Mouse (Mus musculus) limb, embryonic 10.5 days (tissue): ENCODE measurements around the gene Sugct. TPM values are rescaled to one million over a fixed set of nuclear protein-coding genes. Genes with fewer than 3 reads are reported as not detected.

ENCODE experiments used
- DNase-seq: peaks from one replicate; pipeline ENCODE4 v3.0.0-alpha.2; 2017; ENCODE audit warnings: low spot score
- H3K27ac ChIP-seq: fragments of 300-500 bp; sonication (generic); 2 replicates; pipeline ENCODE4 v1.5.1; 2016; ENCODE audit warnings: mild to moderate bottlenecking
- H3K27me3 ChIP-seq: fragments of 300-500 bp; sonication (generic); 2 replicates; pipeline ENCODE4 v1.6.1; 2016; ENCODE audit warnings: low read depth, mild to moderate bottlenecking; ENCODE audit not compliant: poor library complexity, severe bottlenecking
- H3K36me3 ChIP-seq: fragments of 300-500 bp; sonication (generic); 2 replicates; pipeline ENCODE4 v1.6.1; 2016; ENCODE audit warnings: mild to moderate bottlenecking, moderate library complexity
- H3K4me1 ChIP-seq: fragments of 300-500 bp; sonication (generic); 2 replicates; pipeline ENCODE4 v1.6.1; 2016
- H3K4me3 ChIP-seq: fragments of 300-500 bp; sonication (generic); 2 replicates; pipeline ENCODE4 v1.5.1; 2016; ENCODE audit warnings: mild to moderate bottlenecking, moderate library complexity
- H3K9me3 ChIP-seq: fragments of 300-500 bp; sonication (generic); replicated peaks from 2 replicates; pipeline ENCODE4 v1.6.1; 2016; ENCODE audit warnings: mild to moderate bottlenecking
- WGBS: fragments of 180-500 bp; shearing (Covaris S2); methylation state at CpG from one replicate; pipeline ENCODE4 v1.1.7; 2016; 5-methylcytosine and 5-hydroxymethylcytosine counted together
- polyA plus RNA-seq: library from polyadenylated mRNA; unstranded; fragments of >200 nt; fragmentation: Nextera tagmentation; extraction: Ambion mirVana; gene quantifications from 2 replicates; pipeline ENCODE4 v1.2.1, GENCODE M21; 2016

The Sugct gene
- polyA plus RNA-seq, 1 experiment from 2014 or later: 3.6 TPM

DNA sequence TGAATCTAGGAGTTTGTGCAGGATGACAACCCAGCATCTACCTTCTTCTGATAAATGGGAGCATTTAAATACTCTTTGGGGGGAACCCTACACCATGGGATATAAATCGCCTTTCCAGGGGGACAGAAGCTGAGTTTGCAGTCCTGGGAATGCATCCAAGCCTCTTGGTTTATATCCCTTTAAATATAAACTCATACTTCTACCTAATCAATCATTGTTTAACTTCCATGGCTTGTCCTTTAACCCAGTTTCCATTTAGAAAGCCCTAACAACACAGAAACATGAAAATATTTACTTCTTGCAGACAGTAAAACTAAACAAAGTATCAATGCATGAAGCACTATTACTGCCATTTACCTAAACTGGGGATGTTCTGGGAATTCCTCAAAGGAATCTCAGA lies 3.9 kb downstream of the Sugct start:
- no peak for DNase-seq
- WGBS: 81% methylated on average over 1 of the region's 1 CpGs

GRCm38 (mm10) chr13:17690686-17691085 lies 4.7 kb downstream of the Sugct start:
- no peaks in the 10 kb centered on the region for H3K36me3 ChIP-seq
- H3K27me3 ChIP-seq: no peaks in the 10 kb centered on the region
- H3K4me3 ChIP-seq: no peak overlapping the region
- no peak for DNase-seq
- H3K27ac ChIP-seq: no peak overlapping the region
- no peaks in the 10 kb centered on the region for H3K4me1 ChIP-seq
- no peaks in the 10 kb centered on the region for H3K9me3 ChIP-seq

More for the DNA sequence above, 3.9 kb downstream of the Sugct start:
- H3K4me3 ChIP-seq: no peak overlapping the region
- no peak overlapping the region for H3K27ac ChIP-seq
- no peaks in the 10 kb centered on the region for H3K9me3 ChIP-seq
- H3K36me3 ChIP-seq: no peaks in the 10 kb centered on the region
- H3K4me1 ChIP-seq: 0 out of 2 replicates have a peak, but pooled peaks cover 5% of the 10 kb centered on the region
- no peaks in the 10 kb centered on the region for H3K27me3 ChIP-seq

GRCm38 (mm10) chr13:17689461-17689860 lies 5.9 kb downstream of the Sugct start:
- H3K27me3 ChIP-seq: no peaks in the 10 kb centered on the region
- H3K36me3 ChIP-seq: no peaks in the 10 kb centered on the region
- no peaks in the 10 kb centered on the region for H3K9me3 ChIP-seq
- H3K27ac ChIP-seq: no peak overlapping the region
- no peaks in the 10 kb centered on the region for H3K4me1 ChIP-seq
- no peak overlapping the region for H3K4me3 ChIP-seq
- DNase-seq: no peak

GRCm38 (mm10) chr13:17671122-17671521 lies 24.2 kb downstream of the Sugct start:
- no peaks in the 10 kb centered on the region for H3K4me1 ChIP-seq
- H3K4me3 ChIP-seq: no peak overlapping the region
- DNase-seq: no peak
- no peaks in the 10 kb centered on the region for H3K9me3 ChIP-seq
- no peak overlapping the region for H3K27ac ChIP-seq
- no peaks in the 10 kb centered on the region for H3K36me3 ChIP-seq
- 89% methylated on average over 1 of the region's 1 CpGs for WGBS
- no peaks in the 10 kb centered on the region for H3K27me3 ChIP-seq

DNA sequence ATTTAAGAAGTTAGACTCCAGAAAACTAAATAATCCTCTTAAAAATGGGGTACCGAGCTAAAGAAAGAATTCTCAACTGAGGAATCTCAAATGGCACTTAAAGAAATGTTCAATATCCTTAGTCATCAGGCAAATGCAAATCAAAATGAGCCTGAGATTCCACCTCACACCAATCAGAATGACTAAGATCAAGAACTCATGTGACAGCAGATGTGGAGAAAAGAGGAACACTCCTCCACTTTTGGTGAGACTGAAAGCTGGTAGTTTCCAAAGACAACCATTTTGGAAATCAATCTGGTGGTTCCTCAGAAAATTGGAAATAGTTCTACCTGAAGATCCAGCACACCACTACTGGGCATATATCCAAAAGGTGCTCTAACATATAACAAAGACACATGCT lies 28.0 kb downstream of the Sugct start:
- Histone ChIP-seq H3K9me3 (no peaks in the 10 kb centered on the region), H3K27ac (no peak overlapping the region), H3K36me3 (no peaks in the 10 kb centered on the region), H3K4me1 (no peaks in the 10 kb centered on the region), H3K27me3 (no peaks in the 10 kb centered on the region), H3K4me3 (no peak overlapping the region)
- WGBS: 90% methylated on average over 1 of the region's 1 CpGs
- DNase-seq: no peak

DNA sequence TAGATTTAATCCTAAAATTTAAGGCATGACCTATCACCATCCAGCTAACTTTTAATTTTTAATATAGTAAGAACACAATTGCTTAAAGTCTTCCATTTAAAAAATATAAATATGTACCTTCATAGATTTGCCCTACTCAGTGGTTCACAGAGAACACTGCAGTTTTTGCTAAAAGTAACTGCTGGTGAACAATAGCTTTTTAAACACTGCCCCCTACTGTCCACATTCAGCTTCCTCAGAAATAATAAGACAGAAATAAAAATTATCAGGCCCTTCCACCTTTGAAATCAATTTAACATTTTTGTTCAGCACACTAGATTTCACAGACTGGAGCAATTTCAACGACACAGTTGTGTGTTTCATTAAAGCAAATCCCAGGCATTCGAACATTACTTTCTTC lies 53.1 kb downstream of the Sugct start:
- Histone ChIP-seq H3K4me3 (no peak overlapping the region), H3K36me3 (no peaks in the 10 kb centered on the region), H3K4me1 (no peaks in the 10 kb centered on the region), H3K27me3 (no peaks in the 10 kb centered on the region), H3K9me3 (no peaks in the 10 kb centered on the region), H3K27ac (no peak overlapping the region)
- 50% methylated on average over 2 of the region's 2 CpGs for WGBS
- DNase-seq: no peak

- no peaks in the 10 kb centered on the region for H3K27me3 ChIP-seq
- no peak overlapping the region for H3K27ac ChIP-seq
- no peaks in the 10 kb centered on the region for H3K4me1 ChIP-seq
- H3K36me3 ChIP-seq: no peaks in the 10 kb centered on the region
- no peaks in the 10 kb centered on the region for H3K9me3 ChIP-seq
- no peak overlapping the region for H3K4me3 ChIP-seq
- no peak for DNase-seq
Measured at GRCm38 (mm10) chr13:17638008-17638407, 57.3 kb downstream of the Sugct start.

GRCm38 (mm10) chr13:17627108-17627507 lies 68.2 kb downstream of the Sugct start:
- Histone ChIP-seq H3K27me3 (no peaks in the 10 kb centered on the region), H3K36me3 (no peaks in the 10 kb centered on the region), H3K9me3 (no peaks in the 10 kb centered on the region), H3K4me1 (no peaks in the 10 kb centered on the region), H3K27ac (no peak overlapping the region), H3K4me3 (no peak overlapping the region)
- DNase-seq: no peak
- WGBS: 92% methylated on average over 5 of the region's 5 CpGs

DNA sequence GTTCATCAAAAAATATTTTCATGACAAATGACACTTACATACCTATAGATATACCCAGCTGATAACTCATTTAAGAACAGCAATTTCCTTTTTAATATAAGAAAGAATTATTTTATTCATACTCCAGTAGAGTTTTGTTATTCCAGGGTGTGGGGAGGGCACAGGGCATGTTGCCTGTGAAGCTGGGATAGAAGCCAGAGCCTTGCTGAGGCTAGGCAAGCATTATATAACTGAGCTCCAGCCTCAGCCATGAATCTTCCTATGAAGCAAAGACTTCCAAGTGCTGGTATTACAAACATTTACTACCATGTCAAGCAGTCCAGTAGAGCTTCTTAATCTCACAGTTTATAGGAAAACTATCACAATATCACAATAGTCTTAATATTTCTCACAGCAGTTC lies 70.4 kb downstream of the Sugct start:
- Histone ChIP-seq H3K4me1 (no peaks in the 10 kb centered on the region), H3K9me3 (no peaks in the 10 kb centered on the region), H3K27me3 (no peaks in the 10 kb centered on the region), H3K27ac (no peak overlapping the region), H3K36me3 (no peaks in the 10 kb centered on the region), H3K4me3 (no peak overlapping the region)
- no peak for DNase-seq

GRCm38 (mm10) chr13:17606217-17606616 lies 89.1 kb downstream of the Sugct start:
- no peak overlapping the region for H3K27ac ChIP-seq
- H3K27me3 ChIP-seq: no peaks in the 10 kb centered on the region
- no peak overlapping the region for H3K4me3 ChIP-seq
- 80% methylated on average over 1 of the region's 1 CpGs for WGBS
- H3K4me1 ChIP-seq: no peaks in the 10 kb centered on the region
- H3K9me3 ChIP-seq: no peaks in the 10 kb centered on the region
- DNase-seq: no peak
- H3K36me3 ChIP-seq: no peaks in the 10 kb centered on the region

GRCm38 (mm10) chr13:17604670-17605069 lies 90.7 kb downstream of the Sugct start:
- Histone ChIP-seq H3K27me3 (no peaks in the 10 kb centered on the region), H3K27ac (no peak overlapping the region)
- WGBS: 70% methylated on average over 3 of the region's 3 CpGs

DNA sequence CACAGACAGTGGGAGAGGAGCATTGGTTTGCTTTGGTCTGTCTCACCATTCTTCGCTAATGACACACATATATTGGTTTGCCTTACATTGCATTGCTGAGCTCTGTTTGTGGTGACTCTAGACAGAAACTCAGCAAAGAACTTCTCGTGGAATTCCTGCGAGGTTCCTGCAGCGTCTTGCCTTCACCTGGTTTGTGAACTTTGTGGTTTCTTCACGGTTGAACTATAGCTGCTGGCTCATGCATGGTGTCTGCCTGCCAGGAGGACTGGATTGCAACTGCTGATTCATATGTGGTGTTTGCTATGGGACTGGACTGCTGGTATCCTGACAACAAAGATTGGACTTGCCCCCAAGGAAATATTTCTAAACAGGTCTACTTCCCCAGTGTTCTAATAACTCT lies 91.6 kb downstream of the Sugct start:
- no peak for DNase-seq
- 93% methylated on average over 5 of the region's 5 CpGs for WGBS
- no peak overlapping the region for H3K27ac ChIP-seq
- H3K4me3 ChIP-seq: no peak overlapping the region
- H3K9me3 ChIP-seq: no peaks in the 10 kb centered on the region
- H3K36me3 ChIP-seq: no peaks in the 10 kb centered on the region
- H3K4me1 ChIP-seq: no peaks in the 10 kb centered on the region
- H3K27me3 ChIP-seq: no peaks in the 10 kb centered on the region

More at GRCm38 (mm10) chr13:17604670-17605069, 90.7 kb downstream of the Sugct start:
- H3K4me1 ChIP-seq: no peaks in the 10 kb centered on the region
- no peak for DNase-seq
- H3K4me3 ChIP-seq: no peak overlapping the region
- no peaks in the 10 kb centered on the region for H3K36me3 ChIP-seq
- H3K9me3 ChIP-seq: no peaks in the 10 kb centered on the region

- WGBS: 50% methylated on average over 3 of the region's 3 CpGs
- Histone ChIP-seq H3K27ac (no peak overlapping the region), H3K36me3 (no peaks in the 10 kb centered on the region), H3K4me1 (no peaks in the 10 kb centered on the region), H3K27me3 (no peaks in the 10 kb centered on the region), H3K4me3 (no peak overlapping the region), H3K9me3 (no peaks in the 10 kb centered on the region)
- no peak for DNase-seq
Measured at GRCm38 (mm10) chr13:17585267-17585913, 110.0 kb downstream of the Sugct start.

GRCm38 (mm10) chr13:17584804-17585203 lies 110.5 kb downstream of the Sugct start:
- H3K27ac ChIP-seq: no peak overlapping the region
- no peak for DNase-seq
- no peaks in the 10 kb centered on the region for H3K4me1 ChIP-seq
- H3K9me3 ChIP-seq: no peaks in the 10 kb centered on the region
- H3K27me3 ChIP-seq: no peaks in the 10 kb centered on the region
- H3K36me3 ChIP-seq: no peaks in the 10 kb centered on the region
- no peak overlapping the region for H3K4me3 ChIP-seq
